Mouse (Mus musculus) cortical plate, adult 2 months (tissue): ENCODE data around the gene Pgap3. TPM values are rescaled to one million over a fixed set of nuclear protein-coding genes. Genes with fewer than 3 reads are reported as not detected.
A peak's percentile ranks its signal among the peaks of the same experiment; 100 is the strongest.

Experiments used
- H3K27ac ChIP-seq: fragments of 200-500 bp; 2 replicates; pipeline ENCODE4 v1.5.1; 2012; ENCODE audit warnings: low read length, control low read depth, inconsistent platforms; ENCODE audit not compliant: insufficient read depth
- H3K4me1 ChIP-seq: fragments of 200-500 bp; 2 replicates; pipeline ENCODE4 v1.6.1; 2011; ENCODE audit warnings: low read length; ENCODE audit not compliant: control insufficient read depth, insufficient read depth
- H3K4me3 ChIP-seq: fragments of 200-500 bp; 2 replicates; pipeline ENCODE4 v1.5.1; 2011; ENCODE audit warnings: mild to moderate bottlenecking, low read length, control low read depth; ENCODE audit not compliant: insufficient read depth
- CTCF ChIP-seq: fragments of 200-500 bp; IDR thresholded peaks from 2 replicates; pipeline ENCODE4 v1.5.1; 2011; ENCODE audit warnings: mild to moderate bottlenecking, control low read depth, low read length; ENCODE audit not compliant: insufficient read depth; ENCODE audit errors: extremely low read depth
- POLR2A ChIP-seq: fragments of 200-500 bp; IDR thresholded peaks from 2 replicates; pipeline ENCODE4 v1.6.1; 2011; ENCODE audit warnings: mild to moderate bottlenecking, low read length, control low read depth; ENCODE audit not compliant: insufficient read depth; ENCODE audit errors: extremely low read depth
- polyA plus RNA-seq: library from polyadenylated mRNA; depleted of rRNA; stranded (reverse); fragments of >200 nt; gene quantifications from 2 replicates; pipeline ENCODE4 v1.2.3, GENCODE M21; 2012; rRNA removed

The Pgap3 gene
- polyA plus RNA-seq, 1 experiment, result 14.4 TPM

- no peaks in the 10 kb centered on the region; the same call in 1 of the 2 replicates for H3K4me1 ChIP-seq
- TF ChIP-seq POLR2A, result no peak
- no peak for TF ChIP-seq CTCF
Measured at GRCm38 (mm10) chr11:98339679-98340287, 60.5 kb downstream of the Pgap3 start.

GRCm38 (mm10) chr11:98339071-98339501 is 61.2 kb downstream of the Pgap3 start:
- H3K4me1 ChIP-seq, result peaks cover 2% of the 10 kb centered on the region; the same call in 1 of the 2 replicates
- no peak overlapping the region for H3K27ac ChIP-seq
- no peak for TF ChIP-seq POLR2A

More at GRCm38 (mm10) chr11:98339679-98340287, 60.5 kb downstream of the Pgap3 start:
- Histone ChIP-seq H3K4me3 (no peak overlapping the region), H3K27ac (no peak overlapping the region)

More at GRCm38 (mm10) chr11:98339071-98339501, 61.2 kb downstream of the Pgap3 start:
- H3K4me3 ChIP-seq, result peak overlapping the region; percentile 33

Other genes starting within 250 kb of the Pgap3 start
- gene Med1, start 207.2 kb downstream of the Pgap3 start, polyA plus RNA-seq, result 21.7 and 23.3 TPM in 2 replicates
- gene Cdk12, start 197.4 kb downstream of the Pgap3 start, polyA plus RNA-seq, result 18.1 and 18.6 TPM in 2 replicates
- gene Neurod2, start 70.8 kb downstream of the Pgap3 start, polyA plus RNA-seq, result 45.0 and 57.2 TPM in 2 replicates
- 127 and 322 TPM in 2 replicates for gene Ppp1r1b, start 52.1 kb downstream of the Pgap3 start, polyA plus RNA-seq
- 63.2 and 70.8 TPM in 2 replicates for gene Stard3, start 42.1 kb downstream of the Pgap3 start, polyA plus RNA-seq
- gene Tcap, start 16.7 kb downstream of the Pgap3 start, polyA plus RNA-seq, result 13.6 and 17.7 TPM in 2 replicates
- gene Pnmt, start 14.0 kb downstream of the Pgap3 start, polyA plus RNA-seq, result 0.13 and 0.40 TPM in 2 replicates
- 2.0 and 2.6 TPM in 2 replicates for gene Erbb2, start 12.0 kb upstream of the Pgap3 start, polyA plus RNA-seq
- 192 and 197 TPM in 2 replicates for gene Mien1, start 38.5 kb upstream of the Pgap3 start, polyA plus RNA-seq
- 3.8 TPM in 2 replicates for gene Grb7, start 45.9 kb upstream of the Pgap3 start, polyA plus RNA-seq
- gene Ikzf3, start 145.5 kb upstream of the Pgap3 start, polyA plus RNA-seq, result 0.17 and 0.44 TPM in 2 replicates
- 0.23 TPM in 1 of 2 replicates, not detected in the other for gene Zpbp2, start 150.6 kb upstream of the Pgap3 start, polyA plus RNA-seq
- gene Ormdl3, start 186.9 kb upstream of the Pgap3 start, polyA plus RNA-seq, result 55.0 and 56.1 TPM in 2 replicates
- gene Lrrc3c, start 197.8 kb upstream of the Pgap3 start, polyA plus RNA-seq, result not detected in 2 replicates
- 0.11 and 0.21 TPM in 2 replicates for gene Gm12355, start 225.2 kb upstream of the Pgap3 start, polyA plus RNA-seq
- not detected in 2 replicates for gene Gsdma3, start 225.9 kb upstream of the Pgap3 start, polyA plus RNA-seq
- not detected in 2 replicates for gene Gsdma2, start 246.3 kb upstream of the Pgap3 start, polyA plus RNA-seq